8 mouse cellular contexts compared by ENCODE assay signal in the genomic region with DNA sequence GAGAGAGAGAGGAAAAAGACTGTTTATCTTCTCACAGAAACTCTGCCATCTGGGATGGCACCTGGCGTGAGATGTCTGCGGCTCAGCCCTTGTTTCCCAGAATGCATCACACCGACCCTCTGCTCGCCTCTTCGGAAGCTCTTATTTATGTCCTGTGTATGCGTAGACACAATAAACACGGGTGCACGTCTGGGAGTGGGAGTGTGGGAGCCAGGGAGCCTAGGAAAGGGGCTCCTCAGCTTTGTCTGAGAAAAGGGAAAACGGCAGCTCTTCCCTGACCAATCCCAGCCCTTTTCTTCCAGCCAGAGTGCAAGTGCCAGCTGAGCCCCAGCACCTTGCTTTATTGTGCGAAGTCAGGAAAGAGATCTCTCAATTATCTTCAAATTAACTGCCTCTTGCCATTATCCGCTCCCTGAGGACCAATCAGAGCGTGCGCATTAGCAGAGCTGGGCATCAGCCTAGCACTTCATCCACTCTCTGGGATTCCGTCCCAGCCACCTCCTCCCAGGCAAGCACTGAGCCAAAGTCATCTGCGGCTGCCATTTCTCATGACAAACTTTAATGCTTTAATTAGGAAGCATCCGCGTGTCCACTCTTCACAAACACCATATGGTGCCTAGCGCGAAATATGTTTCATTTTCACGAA.
DNase-seq lines count a peak whose midpoint lies in the region; ATAC-seq and TF ChIP-seq lines count a peak whose summit lies in the region.

No protein-coding gene starts in this region.

- H3K4me3 ChIP-seq in kidney, embryonic 16.5 days (ENCODE audit: low read length) = peak overlapping the region; percentile 28
- H3K4me3 ChIP-seq in heart, adult 2 months = no peak overlapping the region
- H3K4me3 ChIP-seq in midbrain, embryonic 14.5 days (replicated peaks; ENCODE audit: low read depth, low read length) = peak overlapping the region; percentile 18

- no peaks in the 10 kb centered on the region for H3K79me2 ChIP-seq in heart, adult 2 months (replicated peaks; ENCODE audit: control insufficient read depth, insufficient read depth, low read length)

- H3K4me1 ChIP-seq in kidney, embryonic 16.5 days (ENCODE audit: insufficient read depth, low read length) = peaks cover 25% of the 10 kb centered on the region
- H3K4me1 ChIP-seq in heart, adult 2 months (ENCODE audit: control insufficient read depth, insufficient read depth, low read length) = no peaks in the 10 kb centered on the region
- peaks cover 32% of the 10 kb centered on the region for H3K4me1 ChIP-seq in midbrain, embryonic 14.5 days (ENCODE audit: control insufficient read depth, insufficient read depth, low read length)

- intact Hi-C loops in heart, adult 2 months (cut with DNase I) = no loop called here

- peak overlapping the region; percentile 61; the same call in 1 of the 2 replicates for H3K9ac ChIP-seq in kidney, embryonic 16.5 days (replicated peaks; ENCODE audit: low read length)
- H3K9ac ChIP-seq in heart, adult 2 months (ENCODE audit: low read depth, low read length) = no peak overlapping the region
- peak overlapping the region; percentile 38; the same call in 1 of the 2 replicates for H3K9ac ChIP-seq in midbrain, embryonic 14.5 days (replicated peaks; ENCODE audit: low read length)

- no peaks in the 10 kb centered on the region for H3K36me3 ChIP-seq in kidney, embryonic 16.5 days (ENCODE audit: insufficient read depth, low read length)
- H3K36me3 ChIP-seq in heart, adult 2 months (ENCODE audit: control insufficient read depth, insufficient read depth, low read length) = no peaks in the 10 kb centered on the region
- no peaks in the 10 kb centered on the region for H3K36me3 ChIP-seq in midbrain, embryonic 14.5 days (ENCODE audit: control insufficient read depth, insufficient read depth, low read length)

- 47% methylated on average over 20 of the region's 20 CpGs for WGBS in kidney, embryonic 16.5 days
- WGBS in heart, adult 2 months = 64% methylated on average over 20 of the region's 20 CpGs
- 12% methylated on average over 20 of the region's 20 CpGs for WGBS in midbrain, embryonic 14.5 days

- ATAC-seq in kidney, embryonic 16.5 days (ENCODE audit: low FRiP score, low TSS enrichment) = peak; percentile 37; the same call in 1 of the 2 replicates
- ATAC-seq in midbrain, embryonic 14.5 days (ENCODE audit: low FRiP score, low TSS enrichment) = peak; percentile 85

- DNase-seq in kidney, adult 8-10 months = no peak
- DNase-seq in cerebellum, postnatal 14 days = peak; percentile 72 to 79
- DNase-seq in heart, adult 2 months = peak; percentile 18 to 38
- peak; percentile 50 to 82 for DNase-seq in layer of hippocampus, postnatal 14 days (ENCODE audit: low spot score in 2 of 2)
- DNase-seq in midbrain, embryonic 14.5 days = peak; percentile 85
- DNase-seq in thymus, postnatal 0 days (ENCODE audit: low spot score) = peak; percentile 87
- no peak for DNase-seq in urinary bladder, adult 18-20 months (ENCODE audit: low spot score in 2 of 2)

- peaks cover 3% of the 10 kb centered on the region; the same call in 1 of the 2 replicates for H3K27me3 ChIP-seq in kidney, embryonic 16.5 days (ENCODE audit: insufficient read depth, low read length)
- H3K27me3 ChIP-seq in heart, adult 2 months (ENCODE audit: control insufficient read depth, insufficient read depth, low read length) = no peaks in the 10 kb centered on the region
- H3K27me3 ChIP-seq in midbrain, embryonic 14.5 days (ENCODE audit: control insufficient read depth, insufficient read depth, low read length) = no peaks in the 10 kb centered on the region

- no peak for TF ChIP-seq CTCF in heart, adult 2 months (IDR thresholded peaks at IDR 0.05)

- H3K9me3 ChIP-seq in kidney, embryonic 16.5 days (ENCODE audit: low read length) = no peaks in the 10 kb centered on the region
- H3K9me3 ChIP-seq in midbrain, embryonic 14.5 days (ENCODE audit: control insufficient read depth, low read length) = no peaks in the 10 kb centered on the region

- no peak overlapping the region for H3K27ac ChIP-seq in kidney, embryonic 16.5 days (ENCODE audit: low read length)
- H3K27ac ChIP-seq in heart, adult 2 months = no peak overlapping the region
- peak overlapping the region; percentile 72 for H3K27ac ChIP-seq in midbrain, embryonic 14.5 days (replicated peaks; ENCODE audit: low read depth, low read length)

- no peak for TF ChIP-seq EP300 in heart, adult 2 months (IDR thresholded peaks at IDR 0.05; ENCODE audit: insufficient read depth, low read depth, low read length)

- TF ChIP-seq POLR2A in heart, adult 2 months (IDR thresholded peaks at IDR 0.05; ENCODE audit: insufficient read depth, low read depth, low read length) = no peak

- peak overlapping the region; percentile 49 for H3K4me2 ChIP-seq in kidney, embryonic 16.5 days (replicated peaks; ENCODE audit: low read depth, low read length)
- peak overlapping the region; percentile 57 for H3K4me2 ChIP-seq in midbrain, embryonic 14.5 days (ENCODE audit: low read length)

Comparison
In these comparisons a context has a peak if more than half of its experiments do, and no peak if none do; other contexts are left out.
1. DNase-seq: peak in cerebellum, postnatal 14 days (2 of 2), heart, adult 2 months (2 of 2), layer of hippocampus, postnatal 14 days (2 of 2), midbrain, embryonic 14.5 days (single experiment) and thymus, postnatal 0 days (single experiment); none in kidney, adult 8-10 months (0 of 2) and urinary bladder, adult 18-20 months (0 of 2).